Mouse (Mus musculus) layer of hippocampus, adult 8-10 months (tissue): ENCODE results near the gene Vwa1. TPM values are rescaled to one million over a fixed set of nuclear protein-coding genes. Genes with fewer than 3 reads are reported as not detected.
"Not testable (repeated sequence)": the region's sequence is repeated elsewhere in the genome, so short reads cannot be mapped to it uniquely, and the experiment has no call there.

Experiments used
- DNase-seq, 2 experiments: peaks; one replicate each; pipeline ENCODE4 v3.0.0; 2022; ENCODE audit warnings: low spot score in 2 of 2
- microRNA-seq, 2 experiments: library from miRNA; unstranded; fragments of <30 nt; microRNA quantifications; one replicate each; pipeline ENCODE4 v1.2.0; 2022
- total RNA-seq, 4 experiments: library from RNA; stranded (reverse); gene quantifications; 2 replicates each; pipeline ENCODE4 v1.2.4; 2022

Gene Vwa1
- total RNA-seq, 4 experiments from 2014 or later: 13.3 to 14.9 (median 14.2) TPM

GRCm38 (mm10) chr4:155746036-155746548 lies 28.4 kb downstream of the Vwa1 start:
- DNase-seq: no peak

GRCm38 (mm10) chr4:155745136-155745535 lies 29.4 kb downstream of the Vwa1 start:
- no peak for DNase-seq

- DNase-seq: no peak
These were observed 30.0 kb downstream of the Vwa1 start for GRCm38 (mm10) chr4:155744474-155744873.

- no peak for DNase-seq
These were observed 31.8 kb downstream of the Vwa1 start for GRCm38 (mm10) chr4:155742684-155743083.

- DNase-seq: not testable (repeated sequence)
These were observed 33.8 kb downstream of the Vwa1 start for GRCm38 (mm10) chr4:155740681-155741080.

- no peak for DNase-seq
These were observed 34.5 kb downstream of the Vwa1 start for GRCm38 (mm10) chr4:155739741-155740636.

- no peak for DNase-seq
These were observed 35.3 kb downstream of the Vwa1 start for GRCm38 (mm10) chr4:155739152-155739551.

- no peak for DNase-seq
These were observed 36.2 kb downstream of the Vwa1 start for GRCm38 (mm10) chr4:155738262-155738661.

GRCm38 (mm10) chr4:155736421-155736820 lies 38.1 kb downstream of the Vwa1 start:
- DNase-seq: no peak

- no peak for DNase-seq
These were observed 38.7 kb downstream of the Vwa1 start for GRCm38 (mm10) chr4:155735788-155736187.

- DNase-seq: peak in 1 of 2 experiments; percentile 43
These were observed 39.4 kb downstream of the Vwa1 start for GRCm38 (mm10) chr4:155734951-155735702.

- DNase-seq: peak; percentile 86 to 90
These were observed 40.1 kb downstream of the Vwa1 start, which contains the start of gene Tmem240 for GRCm38 (mm10) chr4:155734350-155734941. Tmem240 (plus strand) TSS chr4:155734800.

GRCm38 (mm10) chr4:155733267-155733666 lies 41.2 kb downstream of the Vwa1 start:
- no peak for DNase-seq

GRCm38 (mm10) chr4:155727993-155728392 lies 46.5 kb downstream of the Vwa1 start:
- no peak for DNase-seq

GRCm38 (mm10) chr4:155721668-155722083 lies 52.8 kb downstream of the Vwa1 start:
- DNase-seq: no peak

Small RNAs within 50 kb of the gene (microRNA-seq; reads per million reads assigned to microRNA genes)
- 0 reads per million in 2 experiments for gene Gm27743

Other genes with a start within 250 kb of the Vwa1 start
- 10 to 100 TPM; 52.2 to 69.2 (median 59.6) TPM for gene Nadk, start 212.3 kb downstream of the Vwa1 start, total RNA-seq
- gene Slc35e2, start 173.3 kb downstream of the Vwa1 start, total RNA-seq: 10 to 100 TPM; 36.1 to 48.6 (median 42.5) TPM
- 10 to 100 TPM; 42.1 to 54.8 (median 46.9) TPM for gene Cdk11b, start 149.8 kb downstream of the Vwa1 start, total RNA-seq
- not detected for gene Gm10563, start 129.3 kb downstream of the Vwa1 start, total RNA-seq
- 1 to 10 TPM; 2.8 to 5.0 (median 3.5) TPM for gene Mmp23, start 121.3 kb downstream of the Vwa1 start, total RNA-seq
- gene Mib2, start 105.5 kb downstream of the Vwa1 start, total RNA-seq: 100 to 1,000 TPM; 101 to 122 (median 113) TPM
- 10 to 100 TPM; 22.6 to 30.6 (median 26.6) TPM for gene Fndc10, start 80.4 kb downstream of the Vwa1 start, total RNA-seq
- 10 to 100 TPM; 86.8 to 99.4 (median 88.9) TPM for gene Ssu72, start 69.9 kb downstream of the Vwa1 start, total RNA-seq
- 10 to 100 TPM; 32.7 to 35.8 (median 34.4) TPM for gene Tmem240, start 39.9 kb downstream of the Vwa1 start, total RNA-seq
- gene Atad3a, start 13.6 kb downstream of the Vwa1 start, total RNA-seq: 10 to 100 TPM; 62.3 to 79.7 (median 65.0) TPM
- gene Tmem88b, start 11.2 kb upstream of the Vwa1 start, total RNA-seq: 10 to 100 TPM; 30.2 to 36.9 (median 34.5) TPM
- not detected for gene Ankrd65, start 15.7 kb upstream of the Vwa1 start, total RNA-seq
- 10 to 100 TPM; 74.2 to 85.2 (median 78.2) TPM for gene Mrpl20, start 28.2 kb upstream of the Vwa1 start, total RNA-seq
- 100 to 1,000 TPM in 1 of 4 experiments, 10 to 100 TPM in 3; 69.6 to 104 (median 79.7) TPM for gene Ccnl2, start 37.8 kb upstream of the Vwa1 start, total RNA-seq
- gene Aurkaip1, start 56.6 kb upstream of the Vwa1 start, total RNA-seq: 100 to 1,000 TPM in 1 of 4 experiments, 10 to 100 TPM in 3; 95.2 to 103 (median 97.9) TPM
- gene Mxra8, start 65.0 kb upstream of the Vwa1 start, total RNA-seq: 10 to 100 TPM in 2 of 4 experiments, 1 to 10 TPM in 2; 7.4 to 10.9 (median 9.6) TPM
- 10 to 100 TPM; 71.0 to 91.3 (median 82.6) TPM for gene Dvl1, start 72.7 kb upstream of the Vwa1 start, total RNA-seq
- under 1 TPM; 0.25 to 0.32 (median 0.31) TPM for gene Tas1r3, start 88.7 kb upstream of the Vwa1 start, total RNA-seq
- gene Cptp, start 94.7 kb upstream of the Vwa1 start, total RNA-seq: 10 to 100 TPM; 27.8 to 41.9 (median 29.5) TPM
- gene Ints11, start 94.8 kb upstream of the Vwa1 start, total RNA-seq: 10 to 100 TPM; 30.5 to 40.2 (median 35.9) TPM
- gene Pusl1, start 117.1 kb upstream of the Vwa1 start, total RNA-seq: 10 to 100 TPM; 54.8 to 64.2 (median 57.7) TPM
- 100 to 1,000 TPM; 116 to 124 (median 120) TPM for gene Acap3, start 117.1 kb upstream of the Vwa1 start, total RNA-seq
- gene Ube2j2, start 169.1 kb upstream of the Vwa1 start, total RNA-seq: 10 to 100 TPM; 58.5 to 69.0 (median 66.3) TPM
- 10 to 100 TPM; 13.6 to 29.5 (median 18.1) TPM for gene C1qtnf12, start 187.6 kb upstream of the Vwa1 start, total RNA-seq
- 10 to 100 TPM in 1 of 4 experiments, 1 to 10 TPM in 3; 9.2 to 11.3 (median 9.7) TPM for gene B3galt6, start 218.0 kb upstream of the Vwa1 start, total RNA-seq
- gene Sdf4, start 218.2 kb upstream of the Vwa1 start, total RNA-seq: 100 to 1,000 TPM; 202 to 230 (median 217) TPM
- 1 to 10 TPM; 1.1 to 3.5 (median 2.0) TPM for gene Tnfrsf4, start 239.1 kb upstream of the Vwa1 start, total RNA-seq